Mouse (Mus musculus): ENCODE measurements around the gene St6galnac1. TPM values are rescaled to one million over a fixed set of nuclear protein-coding genes. Genes with fewer than 3 reads are reported as not detected.
"Not testable (repeated sequence)": the region's sequence is repeated elsewhere in the genome, so short reads cannot be mapped to it uniquely, and the experiment has no call there.

Gene St6galnac1
- polyA plus RNA-seq, 1 experiment from 2014 or later: not detected

DNA sequence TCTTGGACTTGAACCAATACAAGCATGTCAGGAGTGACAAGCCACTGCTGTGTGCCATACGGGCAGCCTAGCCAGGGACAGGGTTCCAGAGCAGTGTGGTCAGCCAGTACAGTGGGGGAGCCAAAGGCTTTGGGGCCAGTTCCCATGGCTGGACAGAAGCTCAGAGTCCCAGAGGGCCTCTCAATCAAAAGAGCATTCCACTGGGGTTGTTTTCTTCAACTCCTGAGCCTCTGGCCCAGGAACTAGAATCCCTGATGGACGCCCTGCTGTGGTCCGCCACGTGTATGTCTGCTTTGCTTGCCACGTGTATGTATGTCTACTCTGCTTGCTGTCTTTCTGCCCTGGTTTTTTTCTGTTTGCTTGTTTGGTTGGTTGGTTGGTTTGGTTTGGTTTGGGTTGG, 25.8 kb upstream of the St6galnac1 start:
- Histone ChIP-seq H3K4me3 (no peak overlapping the region), H3K27ac (0 out of 2 replicates have a peak overlapping the region, but pooled peaks have one; percentile 30), H3K4me1 (peaks cover 4% of the 10 kb centered on the region; the same call in 1 of the 2 replicates), H3K36me3 (replicated peaks) (no peaks in the 10 kb centered on the region), H3K27me3 (ENCODE audit: poor library complexity, severe bottlenecking) (no peaks in the 10 kb centered on the region), H3K9me3 (no peaks in the 10 kb centered on the region)
- DNase-seq (ENCODE audit: extremely low spot score, low spot score): no peak
- 77% methylated on average over 5 of the region's 5 CpGs for WGBS

DNA sequence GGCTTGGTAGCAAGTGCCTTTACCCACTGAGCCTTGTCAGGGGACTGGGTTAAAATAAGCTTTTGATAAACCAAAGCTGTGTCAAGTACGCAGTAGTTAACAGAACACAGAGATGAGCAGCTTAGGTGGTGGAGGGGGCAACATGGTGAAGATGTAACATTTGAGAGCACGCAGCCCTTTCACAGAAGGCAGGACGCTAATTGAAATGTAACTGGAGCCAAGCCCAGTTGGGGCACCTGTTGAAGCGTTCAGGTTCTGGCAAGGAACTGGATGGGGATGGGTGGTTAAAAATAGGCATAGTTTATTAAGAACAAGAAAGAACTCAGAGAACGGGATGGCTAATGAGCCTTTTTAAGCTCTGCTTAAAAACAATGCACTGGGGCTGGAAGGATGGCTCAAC, 24.1 kb upstream of the St6galnac1 start:
- WGBS: 95% methylated on average over 5 of the region's 5 CpGs
- H3K4me3 ChIP-seq: no peak overlapping the region
- DNase-seq (ENCODE audit: extremely low spot score, low spot score): no peak
- H3K4me1 ChIP-seq: peaks cover 6% of the 10 kb centered on the region; the same call in 1 of the 2 replicates
- no peak overlapping the region for H3K27ac ChIP-seq
- no peaks in the 10 kb centered on the region for H3K27me3 ChIP-seq (ENCODE audit: poor library complexity, severe bottlenecking)
- no peaks in the 10 kb centered on the region for H3K36me3 ChIP-seq (replicated peaks)
- H3K9me3 ChIP-seq: no peaks in the 10 kb centered on the region

DNA sequence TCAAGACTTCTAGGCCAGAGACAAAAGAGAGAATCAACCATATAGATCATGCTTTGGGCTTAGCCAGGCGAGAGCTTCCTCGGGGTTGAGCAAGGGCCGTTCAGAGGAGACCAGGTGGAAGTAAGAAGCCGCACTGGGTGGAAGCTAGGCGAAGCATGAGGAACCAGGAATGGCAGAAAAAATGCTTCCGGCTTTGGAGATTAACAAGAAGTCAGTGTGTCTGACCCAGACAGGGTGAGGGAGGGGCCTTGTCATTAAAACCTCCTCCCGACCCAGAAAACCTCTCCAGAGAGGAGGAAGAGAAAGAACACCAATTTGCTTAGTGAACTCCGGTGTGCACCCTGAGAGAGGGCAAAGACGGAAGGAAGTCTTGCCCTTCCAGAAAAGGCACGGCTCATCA, 8.9 kb upstream of the St6galnac1 start:
- no peaks in the 10 kb centered on the region for H3K27me3 ChIP-seq (ENCODE audit: poor library complexity, severe bottlenecking)
- peaks cover 8% of the 10 kb centered on the region for H3K4me1 ChIP-seq
- 93% methylated on average over 10 of the region's 10 CpGs for WGBS
- H3K9me3 ChIP-seq: no peaks in the 10 kb centered on the region
- DNase-seq (ENCODE audit: extremely low spot score, low spot score): no peak
- no peak overlapping the region for H3K27ac ChIP-seq
- no peaks in the 10 kb centered on the region for H3K36me3 ChIP-seq (replicated peaks)
- no peak overlapping the region for H3K4me3 ChIP-seq

DNA sequence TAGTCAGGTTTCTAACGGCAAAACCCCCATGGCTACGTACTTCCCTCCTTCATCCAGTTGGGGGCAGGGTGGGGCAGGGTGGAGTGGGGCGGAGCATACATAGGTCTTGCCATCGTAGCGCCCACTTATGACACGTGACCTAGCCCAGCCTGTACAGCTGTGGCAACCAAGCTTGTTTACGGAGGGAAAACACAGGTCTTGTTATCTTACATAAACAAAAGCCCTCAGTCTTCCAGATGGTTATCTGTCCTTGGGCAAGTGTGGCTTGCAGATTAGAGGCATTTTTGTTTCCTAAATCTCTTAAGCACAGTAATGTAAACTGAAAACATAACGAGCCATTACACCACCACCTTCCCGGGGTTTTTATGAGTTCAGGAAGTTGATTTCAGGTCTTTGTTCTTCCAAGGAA, 7.4 kb upstream of the St6galnac1 start:
- no peaks in the 10 kb centered on the region for H3K27me3 ChIP-seq (ENCODE audit: poor library complexity, severe bottlenecking)
- no peak for DNase-seq (ENCODE audit: extremely low spot score, low spot score)
- no peak overlapping the region for H3K4me3 ChIP-seq
- no peaks in the 10 kb centered on the region for H3K36me3 ChIP-seq (replicated peaks)
- H3K27ac ChIP-seq: no peak overlapping the region
- H3K4me1 ChIP-seq: peaks cover 8% of the 10 kb centered on the region
- WGBS: 82% methylated on average over 9 of the region's 9 CpGs
- H3K9me3 ChIP-seq: no peaks in the 10 kb centered on the region

DNA sequence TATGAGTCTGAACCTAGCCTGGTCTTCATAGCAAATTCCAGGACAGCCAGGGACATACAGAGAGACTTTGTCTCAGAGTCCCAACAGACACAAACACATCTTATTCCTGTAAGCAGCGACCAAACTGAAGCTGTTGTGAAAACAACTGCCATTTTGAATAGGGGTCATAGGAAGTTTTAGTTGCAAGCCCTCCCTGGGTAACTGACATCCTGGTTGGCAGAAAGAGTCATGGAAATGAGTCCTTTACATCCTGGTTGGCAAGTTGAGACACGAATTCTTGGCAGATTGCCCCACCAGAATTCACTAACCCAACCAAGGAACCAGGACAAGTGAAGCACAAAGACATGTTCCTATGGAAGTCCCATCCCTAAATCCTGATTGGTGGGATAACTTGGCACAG, 2.1 kb downstream of the St6galnac1 start:
- DNase-seq (ENCODE audit: extremely low spot score, low spot score): no peak
- H3K9me3 ChIP-seq: no peaks in the 10 kb centered on the region
- H3K4me3 ChIP-seq: no peak overlapping the region
- H3K4me1 ChIP-seq: 0 out of 2 replicates have a peak, but pooled peaks cover 4% of the 10 kb centered on the region
- H3K27me3 ChIP-seq (ENCODE audit: poor library complexity, severe bottlenecking): no peaks in the 10 kb centered on the region
- 59% methylated on average over 2 of the region's 2 CpGs for WGBS
- H3K27ac ChIP-seq: no peak overlapping the region
- no peaks in the 10 kb centered on the region for H3K36me3 ChIP-seq (replicated peaks)

DNA sequence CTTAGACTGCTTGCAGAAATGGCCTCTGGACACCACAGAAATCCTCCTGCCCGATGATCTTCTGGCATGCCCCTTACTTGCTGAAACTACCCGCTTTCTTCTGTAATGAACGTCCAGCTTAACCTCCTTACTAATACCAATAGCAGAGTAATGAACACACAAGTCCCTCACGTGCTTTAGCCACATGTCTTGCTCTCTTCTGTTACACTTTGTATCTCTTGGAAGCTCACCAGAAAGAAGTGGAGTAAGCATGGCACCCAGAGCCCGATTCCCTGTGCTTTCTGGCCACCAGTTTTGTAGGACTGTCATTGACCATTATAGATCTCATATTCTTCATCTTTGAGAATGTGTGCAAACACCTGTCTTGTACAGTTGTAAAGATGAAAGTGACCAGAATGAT, 5.4 kb downstream of the St6galnac1 start:
- no peaks in the 10 kb centered on the region for H3K36me3 ChIP-seq (replicated peaks)
- 86% methylated on average over 5 of the region's 5 CpGs for WGBS
- no peaks in the 10 kb centered on the region for H3K9me3 ChIP-seq
- DNase-seq (ENCODE audit: extremely low spot score, low spot score): no peak
- H3K4me3 ChIP-seq: no peak overlapping the region
- H3K27me3 ChIP-seq (ENCODE audit: poor library complexity, severe bottlenecking): no peaks in the 10 kb centered on the region
- H3K4me1 ChIP-seq: no peaks in the 10 kb centered on the region
- H3K27ac ChIP-seq: no peak overlapping the region

DNA sequence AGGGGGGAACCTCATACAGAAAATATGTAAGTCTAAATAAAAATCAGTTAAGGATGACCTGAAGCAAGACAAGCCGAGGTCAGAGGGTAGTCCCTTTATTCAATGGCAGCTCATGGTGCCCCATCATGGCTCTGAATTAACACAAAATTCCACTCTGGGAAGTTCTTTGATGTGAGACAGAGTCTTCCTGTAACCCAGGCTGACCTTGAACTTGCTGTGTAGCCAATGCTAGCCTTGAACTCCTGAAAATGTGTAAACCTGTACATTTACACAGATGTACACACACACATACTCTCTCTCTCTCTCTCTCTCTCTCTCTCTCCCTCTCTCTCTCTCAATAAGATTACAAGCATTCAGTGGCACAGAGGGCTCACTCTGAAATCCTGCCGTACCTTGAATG, 10.4 kb downstream of the St6galnac1 start:
- Histone ChIP-seq H3K9me3 (no peaks in the 10 kb centered on the region; the same call in 1 of the 2 replicates), H3K27ac (no peak overlapping the region), H3K4me1 (no peaks in the 10 kb centered on the region), H3K4me3 (no peak overlapping the region), H3K36me3 (replicated peaks) (no peaks in the 10 kb centered on the region), H3K27me3 (ENCODE audit: poor library complexity, severe bottlenecking) (no peaks in the 10 kb centered on the region)
- 91% methylated on average over 2 of the region's 2 CpGs for WGBS
- DNase-seq (ENCODE audit: extremely low spot score, low spot score): no peak

DNA sequence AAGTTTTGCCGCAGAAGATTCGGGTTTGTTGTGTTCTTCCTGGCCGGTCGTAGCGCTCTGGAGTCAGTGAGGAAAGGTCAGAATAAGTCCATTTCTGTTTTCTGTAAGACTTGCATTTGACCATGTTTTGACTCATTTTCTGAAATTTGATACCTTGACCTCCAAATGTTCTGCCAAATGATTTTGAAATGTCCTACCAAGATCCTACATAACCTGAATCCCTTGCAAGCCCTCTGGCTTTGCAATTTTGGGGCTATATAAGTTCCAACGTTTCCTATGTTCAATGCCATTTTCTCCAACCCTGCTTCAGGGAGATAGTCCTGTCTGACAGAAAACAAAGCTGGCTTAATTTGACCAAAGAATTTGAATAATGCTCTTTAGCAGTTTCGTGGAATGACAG, 11.0 kb downstream of the St6galnac1 start:
- WGBS: 96% methylated on average over 7 of the region's 7 CpGs

DNA sequence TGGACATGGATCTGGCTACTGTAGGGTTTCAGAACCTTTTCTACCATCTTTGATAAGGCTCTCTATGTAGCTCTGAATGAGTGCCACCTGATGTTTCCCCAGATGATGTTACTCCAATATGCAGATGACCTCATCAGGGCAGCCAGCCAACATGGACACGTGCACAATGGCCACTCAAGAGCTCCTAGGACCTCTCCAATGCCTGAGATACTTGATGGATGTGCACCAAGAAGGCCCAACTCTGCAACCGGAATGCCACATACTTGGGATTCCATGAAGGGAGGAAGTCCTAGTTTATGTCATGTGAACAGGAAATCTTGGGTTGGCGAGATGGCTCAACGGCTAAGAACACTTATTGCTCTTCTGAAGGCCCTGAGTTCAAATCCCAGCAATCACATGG, 20.1 kb downstream of the St6galnac1 start:
- Histone ChIP-seq H3K36me3 (replicated peaks) (no peaks in the 10 kb centered on the region), H3K27me3 (ENCODE audit: poor library complexity, severe bottlenecking) (no peaks in the 10 kb centered on the region), H3K4me3 (no peak overlapping the region), H3K27ac (no peak overlapping the region), H3K9me3 (no peaks in the 10 kb centered on the region), H3K4me1 (no peaks in the 10 kb centered on the region)
- WGBS: 89% methylated on average over 4 of the region's 4 CpGs
- no peak for DNase-seq (ENCODE audit: extremely low spot score, low spot score)

More for the DNA sequence above, 11.0 kb downstream of the St6galnac1 start:
- H3K27me3 ChIP-seq (ENCODE audit: poor library complexity, severe bottlenecking): no peaks in the 10 kb centered on the region
- H3K36me3 ChIP-seq (replicated peaks): no peaks in the 10 kb centered on the region
- H3K9me3 ChIP-seq: no peaks in the 10 kb centered on the region; the same call in 1 of the 2 replicates
- H3K4me3 ChIP-seq: no peak overlapping the region
- no peak for DNase-seq (ENCODE audit: extremely low spot score, low spot score)
- H3K4me1 ChIP-seq: no peaks in the 10 kb centered on the region
- no peak overlapping the region for H3K27ac ChIP-seq

DNA sequence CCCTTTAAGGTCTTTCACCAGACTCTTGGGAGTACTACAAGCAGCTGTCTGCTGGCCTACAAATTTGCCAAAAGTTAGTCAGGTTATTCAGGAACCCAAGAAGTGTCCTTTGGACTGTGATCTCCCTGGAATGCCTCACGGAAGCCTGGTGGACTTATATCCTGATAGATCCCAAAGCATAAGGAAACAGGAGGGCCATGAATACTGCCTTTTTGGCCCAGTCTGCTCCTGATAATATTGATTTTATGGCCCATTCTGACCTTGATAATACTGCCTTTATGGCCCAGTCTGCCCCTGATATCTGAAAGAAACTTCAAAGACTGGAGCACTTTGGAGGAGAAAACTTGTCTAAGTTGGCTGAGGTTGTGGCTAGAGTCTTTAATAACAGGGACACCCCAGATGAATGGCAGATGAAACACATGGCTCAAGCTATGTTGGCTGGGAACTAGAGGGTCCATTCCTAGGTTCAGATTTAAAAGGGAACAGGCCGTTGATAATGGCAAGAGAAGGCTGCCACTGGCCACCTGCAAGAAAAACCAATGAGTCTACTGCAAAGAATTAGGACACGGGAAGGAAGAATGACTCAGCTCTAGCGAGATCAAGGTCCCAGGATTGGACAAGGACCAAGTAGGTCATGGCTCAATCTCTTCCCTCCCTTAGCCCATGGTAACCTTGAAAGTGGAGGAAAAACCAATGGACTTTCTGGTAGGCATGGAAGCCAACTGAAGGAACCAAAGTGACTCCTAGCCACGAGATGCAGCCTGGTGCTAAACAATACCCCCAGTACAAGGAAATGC, 21.4 kb downstream of the St6galnac1 start:
- Histone ChIP-seq H3K36me3 (replicated peaks) (no peaks in the 10 kb centered on the region), H3K27me3 (ENCODE audit: poor library complexity, severe bottlenecking) (no peaks in the 10 kb centered on the region), H3K4me3 (no peak overlapping the region), H3K27ac (no peak overlapping the region), H3K9me3 (no peaks in the 10 kb centered on the region), H3K4me1 (no peaks in the 10 kb centered on the region)
- 88% methylated on average over 5 of the region's 5 CpGs for WGBS
- no peak for DNase-seq (ENCODE audit: extremely low spot score, low spot score)

DNA sequence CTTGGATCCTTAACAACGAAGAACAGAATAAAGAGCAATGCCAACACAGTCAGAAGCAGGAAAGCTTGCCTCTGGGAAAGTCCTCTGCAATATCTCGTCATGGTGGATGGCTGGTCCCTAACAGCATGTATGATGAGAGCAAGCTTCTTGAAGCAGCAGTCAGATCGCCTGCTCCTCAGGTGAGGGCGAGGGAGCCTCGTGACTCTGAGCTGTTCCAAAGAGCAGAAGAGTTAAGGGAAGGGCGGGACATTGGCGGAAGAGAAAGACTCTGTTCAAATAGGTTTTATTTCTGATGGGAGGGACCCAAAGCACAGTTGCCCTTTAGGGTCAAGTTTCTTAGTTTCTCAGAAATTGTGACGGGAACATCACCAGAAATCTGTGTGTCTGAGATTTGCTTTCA, 25.6 kb downstream of the St6galnac1 start:
- no peak overlapping the region for H3K4me3 ChIP-seq
- no peak for DNase-seq (ENCODE audit: extremely low spot score, low spot score)
- H3K27me3 ChIP-seq (ENCODE audit: poor library complexity, severe bottlenecking): no peaks in the 10 kb centered on the region
- WGBS: 86% methylated on average over 8 of the region's 8 CpGs
- no peaks in the 10 kb centered on the region for H3K36me3 ChIP-seq (replicated peaks)
- H3K4me1 ChIP-seq: no peaks in the 10 kb centered on the region
- H3K27ac ChIP-seq: no peak overlapping the region
- no peaks in the 10 kb centered on the region for H3K9me3 ChIP-seq

DNA sequence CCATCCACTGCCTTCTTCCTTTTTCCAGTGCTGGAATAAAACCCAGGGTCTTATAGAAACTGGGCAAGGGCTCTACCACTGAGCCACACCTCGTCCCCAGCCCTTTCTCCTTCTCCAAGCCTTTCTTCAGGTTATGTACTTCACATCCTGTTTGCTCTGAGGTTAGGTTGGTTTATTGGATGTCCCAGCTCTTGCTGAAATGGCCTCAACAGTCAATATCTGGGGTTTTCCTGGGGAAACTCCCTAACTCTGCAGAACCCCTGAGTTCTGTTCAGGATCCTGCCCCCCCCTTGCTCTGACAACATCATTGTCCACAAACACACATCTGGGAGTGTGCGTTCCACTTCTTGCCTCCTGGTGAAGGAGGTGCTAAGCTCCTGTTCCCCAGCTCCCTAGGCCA, 26.6 kb downstream of the St6galnac1 start:
- H3K27me3 ChIP-seq (ENCODE audit: poor library complexity, severe bottlenecking); H3K36me3 ChIP-seq (replicated peaks); H3K9me3 ChIP-seq; H3K4me1 ChIP-seq; H3K27ac ChIP-seq; DNase-seq (ENCODE audit: extremely low spot score, low spot score); H3K4me3 ChIP-seq: not testable (repeated sequence)
- 90% methylated on average over 2 of the region's 2 CpGs for WGBS

DNA sequence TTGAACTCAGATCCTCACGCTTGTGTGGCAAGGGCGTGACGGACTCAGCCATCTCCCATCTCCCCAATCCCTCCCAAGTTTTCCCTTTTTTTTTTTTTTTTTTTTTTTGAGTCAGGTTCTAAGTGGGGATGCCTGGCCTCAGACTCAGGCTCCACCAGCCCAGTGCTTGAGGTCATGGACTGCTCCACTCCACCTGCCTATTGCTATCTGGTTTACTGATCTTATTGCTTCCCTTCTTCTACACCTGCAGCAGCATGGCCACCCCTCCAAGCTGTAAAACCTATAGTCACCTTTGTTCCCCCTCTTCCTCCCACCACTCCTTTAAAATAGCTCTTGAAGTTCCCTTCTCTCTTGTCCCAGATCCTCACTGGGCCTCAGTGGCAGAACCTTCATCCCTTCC, 28.5 kb downstream of the St6galnac1 start:
- H3K36me3 ChIP-seq (replicated peaks); H3K4me3 ChIP-seq; H3K4me1 ChIP-seq; DNase-seq (ENCODE audit: extremely low spot score, low spot score); H3K9me3 ChIP-seq; H3K27me3 ChIP-seq (ENCODE audit: poor library complexity, severe bottlenecking); H3K27ac ChIP-seq: not testable (repeated sequence)
- WGBS: 100% methylated on average over 3 of the region's 3 CpGs

Measured in forebrain, embryonic 10.5 days (tissue).